Mouse (Mus musculus) neural tube, embryonic 15.5 days (tissue): ENCODE data around the gene AL731706.2. TPM values are rescaled to one million over a fixed set of nuclear protein-coding genes. Genes with fewer than 3 reads are reported as not detected.
"Not testable (repeated sequence)": the region's sequence is repeated elsewhere in the genome, so short reads cannot be mapped to it uniquely, and the experiment has no call there.

Experiments
- ATAC-seq: fragments of 200-750 bp; cut with Nextera tagmentation; 2 replicates; pipeline ENCODE4 v1.8.0; 2017; ENCODE audit warnings: mild to moderate bottlenecking, moderate TSS enrichment, moderate library complexity; ENCODE audit not compliant: low FRiP score
- H3K27ac ChIP-seq: fragments of 300-500 bp; sonication (generic); replicated peaks from 2 replicates; pipeline ENCODE4 v1.5.1; 2015; ENCODE audit warnings: mild to moderate bottlenecking, inconsistent platforms
- H3K27me3 ChIP-seq: fragments of 300-500 bp; sonication (generic); replicated peaks from 2 replicates; pipeline ENCODE4 v1.6.1; 2015; ENCODE audit warnings: inconsistent platforms
- H3K36me3 ChIP-seq: fragments of 300-500 bp; sonication (generic); 2 replicates; pipeline ENCODE4 v1.6.1; 2015; ENCODE audit warnings: inconsistent platforms
- H3K4me1 ChIP-seq: fragments of 300-500 bp; sonication (generic); 2 replicates; pipeline ENCODE4 v1.6.1; 2015; ENCODE audit warnings: inconsistent platforms
- H3K4me2 ChIP-seq: fragments of 300-500 bp; sonication (generic); 2 replicates; pipeline ENCODE4 v1.6.1; 2015; ENCODE audit warnings: inconsistent platforms, mild to moderate bottlenecking, moderate library complexity
- H3K4me3 ChIP-seq: fragments of 300-500 bp; sonication (generic); replicated peaks from 2 replicates; pipeline ENCODE4 v1.5.1; 2015; ENCODE audit warnings: mild to moderate bottlenecking, inconsistent platforms
- H3K9ac ChIP-seq: fragments of 300-500 bp; sonication (generic); replicated peaks from 2 replicates; pipeline ENCODE4 v1.6.1; 2015; ENCODE audit warnings: mild to moderate bottlenecking, inconsistent platforms
- H3K9me3 ChIP-seq: fragments of 300-500 bp; sonication (generic); replicated peaks from 2 replicates; pipeline ENCODE4 v1.6.1; 2016; ENCODE audit warnings: inconsistent platforms
- WGBS: fragments of 180-500 bp; shearing (Covaris S2); methylation state at CpG from one replicate; pipeline ENCODE4 v1.1.7; 2015; ENCODE audit warnings: mixed read lengths; 5-methylcytosine and 5-hydroxymethylcytosine counted together
- polyA plus RNA-seq: library from polyadenylated mRNA; unstranded; fragments of >200 nt; fragmentation: Nextera tagmentation; extraction: Ambion mirVana; gene quantifications from 2 replicates; pipeline ENCODE4 v1.2.1, GENCODE M21; 2015

AL731706.2 gene
- polyA plus RNA-seq, 1 experiment from 2014 or later, result 42.8 TPM

GRCm38 (mm10) chr2:136891068-136891950 is 5.8 kb upstream of the AL731706.2 start, which contains the start of the genes Slx4ip, AL731706.1 and Mkks:
Slx4ip (plus strand) TSS chr2:136891218.
AL731706.1 (minus strand) TSS chr2:136891389.
Mkks (minus strand) TSS chr2:136891389.
- peak within 1 kb of the TSS; percentile 98 for H3K27ac ChIP-seq
- H3K4me1 ChIP-seq, result peaks cover 33% of the 10 kb centered on the region
- WGBS, result under 1% methylated on average over 49 of the region's 49 CpGs
- no peaks in the 10 kb centered on the region for H3K9me3 ChIP-seq
- H3K27me3 ChIP-seq, result no peaks in the 10 kb centered on the region
- H3K4me3 ChIP-seq, result peak within 1 kb of the TSS; percentile 81
- peak within 1 kb of the TSS; percentile 60 for H3K4me2 ChIP-seq
- H3K36me3 ChIP-seq, result no peaks in the 10 kb centered on the region
- H3K9ac ChIP-seq, result peak within 1 kb of the TSS; percentile 86
- peak; percentile 96 for ATAC-seq

GRCm38 (mm10) chr2:136890716-136891067 is 5.2 kb upstream of the AL731706.2 start:
- H3K9ac ChIP-seq, result peak overlapping the region; percentile 86
- 5% methylated on average over 15 of the region's 15 CpGs for WGBS

DNA sequence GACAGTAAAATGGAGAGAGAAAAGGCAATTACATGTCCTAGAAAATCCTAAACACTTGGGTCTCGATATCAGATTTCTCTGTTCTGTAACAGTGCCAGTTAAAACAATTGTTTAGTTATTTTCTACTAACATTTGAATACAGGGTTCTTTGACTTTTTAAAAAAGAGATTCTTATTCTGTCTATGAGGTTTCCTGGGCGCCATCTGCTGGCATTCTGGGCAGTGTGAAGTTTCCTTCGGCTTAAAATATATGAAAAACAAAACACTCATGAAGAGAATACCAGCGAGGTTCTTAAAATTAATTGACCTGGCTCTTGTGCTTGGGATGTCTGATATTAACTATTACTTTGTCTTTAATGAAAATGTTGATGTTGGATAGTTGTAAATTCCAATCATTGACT is 1.4 kb upstream of the AL731706.2 start:
- H3K4me2 ChIP-seq, result no peak overlapping the region
- no peak overlapping the region for H3K4me3 ChIP-seq
- peaks cover 16% of the 10 kb centered on the region for H3K36me3 ChIP-seq
- no peaks in the 10 kb centered on the region for H3K27me3 ChIP-seq
- 62% methylated on average over 4 of the region's 4 CpGs for WGBS
- H3K4me1 ChIP-seq, result peaks cover 20% of the 10 kb centered on the region
- no peak for ATAC-seq
- H3K9me3 ChIP-seq, result no peaks in the 10 kb centered on the region
- no peak overlapping the region for H3K9ac ChIP-seq
- H3K27ac ChIP-seq, result no peak overlapping the region

More at GRCm38 (mm10) chr2:136890716-136891067, 5.2 kb upstream of the AL731706.2 start:
- H3K27me3 ChIP-seq, H3K36me3 ChIP-seq, H3K9me3 ChIP-seq: not testable (repeated sequence)
- H3K4me2 ChIP-seq, result peak overlapping the region; percentile 60
- H3K27ac ChIP-seq, result peak overlapping the region; percentile 98
- ATAC-seq, result peak; percentile 72
- peak overlapping the region; percentile 81 for H3K4me3 ChIP-seq
- H3K4me1 ChIP-seq, result peaks cover 30% of the 10 kb centered on the region

DNA sequence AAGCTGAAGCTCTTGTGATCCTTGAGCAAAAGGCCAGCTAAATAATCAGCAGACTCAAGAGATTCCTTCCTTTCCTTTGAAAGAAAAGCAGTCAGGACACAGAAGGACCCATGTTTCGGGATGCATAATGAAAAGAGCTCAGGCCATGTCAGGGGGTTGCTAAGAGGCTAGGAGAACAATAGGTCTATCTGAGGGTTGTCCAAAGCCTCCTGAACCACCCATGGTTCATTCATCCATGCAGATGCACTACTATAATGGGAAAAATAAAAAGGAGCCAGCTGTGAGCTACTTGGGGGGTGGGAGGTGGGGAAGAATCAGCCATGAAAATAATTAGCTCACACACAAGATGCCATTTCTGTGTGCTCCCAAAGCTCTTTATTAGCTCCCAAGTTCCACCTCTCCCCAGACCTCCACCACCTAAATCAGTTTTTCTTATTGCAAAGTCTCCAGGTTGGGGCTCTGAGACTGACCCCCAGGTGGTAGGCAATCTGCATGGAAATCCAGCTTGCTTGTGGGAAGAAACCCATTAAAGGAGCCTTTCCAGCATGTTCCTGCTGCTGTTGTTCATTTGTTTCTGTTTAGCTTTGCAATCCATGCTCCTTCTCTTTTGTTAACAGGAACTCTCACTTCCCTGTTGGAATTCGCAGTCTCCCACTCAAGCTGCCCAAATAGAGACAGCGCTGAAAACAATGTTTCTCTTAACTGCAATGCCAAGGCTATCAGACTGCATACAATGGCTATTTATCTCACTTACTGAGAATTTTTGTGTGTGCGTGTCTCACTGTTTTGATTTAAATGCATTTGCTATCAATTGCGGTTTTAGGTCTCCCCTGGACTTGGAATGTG is 30.7 kb downstream of the AL731706.2 start:
- Histone ChIP-seq H3K4me3 (no peak overlapping the region), H3K4me2 (no peak overlapping the region), H3K27me3 (no peaks in the 10 kb centered on the region), H3K4me1 (peaks cover 9% of the 10 kb centered on the region), H3K9ac (no peak overlapping the region), H3K36me3 (no peaks in the 10 kb centered on the region), H3K9me3 (no peaks in the 10 kb centered on the region), H3K27ac (peak overlapping the region; percentile 29; the same call in 1 of the 2 replicates)
- WGBS, result 14% methylated on average over 5 of the region's 5 CpGs
- 0 out of 2 replicates have a peak, but pooled peaks have one; percentile 38 for ATAC-seq

DNA sequence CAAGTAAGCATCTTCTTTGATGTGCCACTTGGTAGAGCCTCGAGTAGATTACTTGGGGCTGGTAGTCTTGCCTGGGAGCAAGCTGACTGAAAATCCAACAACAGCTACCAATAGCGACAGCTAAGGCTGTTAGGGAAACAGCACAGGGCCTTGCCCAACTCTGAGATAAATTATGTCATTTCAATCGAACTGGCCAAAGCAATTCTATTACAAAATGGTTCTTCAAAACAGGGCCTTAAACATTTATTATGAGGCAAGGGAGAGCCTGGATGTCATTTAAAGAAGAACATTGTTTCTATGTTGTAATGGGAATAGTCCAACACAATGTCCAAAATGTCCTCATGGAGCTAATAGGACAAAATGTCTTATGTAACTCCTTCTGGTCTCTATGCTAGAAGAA is 35.1 kb downstream of the AL731706.2 start:
- Histone ChIP-seq H3K4me1 (peaks cover 9% of the 10 kb centered on the region), H3K9ac (no peak overlapping the region), H3K27ac (no peak overlapping the region), H3K27me3 (no peaks in the 10 kb centered on the region), H3K9me3 (no peaks in the 10 kb centered on the region), H3K36me3 (no peaks in the 10 kb centered on the region), H3K4me2 (no peak overlapping the region), H3K4me3 (no peak overlapping the region)
- no peak for ATAC-seq
- WGBS, result 70% methylated on average over 3 of the region's 3 CpGs

- no peak overlapping the region for H3K27ac ChIP-seq
- H3K9me3 ChIP-seq, result no peaks in the 10 kb centered on the region
- H3K4me2 ChIP-seq, result no peak overlapping the region
- H3K27me3 ChIP-seq, result no peaks in the 10 kb centered on the region
- H3K4me1 ChIP-seq, result no peaks in the 10 kb centered on the region
- no peak overlapping the region for H3K9ac ChIP-seq
- no peaks in the 10 kb centered on the region for H3K36me3 ChIP-seq
- no peak for ATAC-seq
- 41% methylated on average over 1 of the region's 1 CpGs for WGBS
- no peak overlapping the region for H3K4me3 ChIP-seq
Observed at GRCm38 (mm10) chr2:136837994-136838393, 47.5 kb downstream of the AL731706.2 start.

DNA sequence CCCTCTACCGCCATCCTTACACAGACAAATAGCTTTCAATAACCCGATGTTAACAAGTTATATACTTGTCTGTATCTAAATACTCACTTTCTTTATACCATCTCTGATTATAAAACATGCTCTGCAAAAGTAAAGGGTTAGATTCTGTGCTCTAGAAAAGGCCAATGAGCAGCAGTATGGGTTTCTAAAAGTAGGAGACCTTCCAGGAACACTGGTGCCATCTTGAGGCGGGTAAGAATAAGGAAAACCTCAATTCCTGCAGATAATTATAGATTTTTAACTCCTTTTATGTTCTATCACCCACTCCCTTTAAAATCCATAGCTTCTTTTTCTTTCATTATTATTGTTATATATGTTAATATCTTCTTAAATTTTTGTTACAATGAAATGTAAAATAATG is 49.6 kb downstream of the AL731706.2 start:
- H3K4me2 ChIP-seq, result no peak overlapping the region
- no peaks in the 10 kb centered on the region for H3K4me1 ChIP-seq
- no peaks in the 10 kb centered on the region for H3K9me3 ChIP-seq
- no peak overlapping the region for H3K27ac ChIP-seq
- no peaks in the 10 kb centered on the region for H3K36me3 ChIP-seq
- no peak for ATAC-seq
- H3K4me3 ChIP-seq, result no peak overlapping the region
- H3K9ac ChIP-seq, result no peak overlapping the region
- H3K27me3 ChIP-seq, result no peaks in the 10 kb centered on the region
- 65% methylated on average over 3 of the region's 3 CpGs for WGBS

Other genes starting within 250 kb of the AL731706.2 start
- 321 and 342 TPM in 2 replicates for gene Snap25, start 172.2 kb downstream of the AL731706.2 start, polyA plus RNA-seq
- 11.0 and 12.1 TPM in 2 replicates for gene Slx4ip, start 5.5 kb upstream of the AL731706.2 start, polyA plus RNA-seq
- gene AL731706.1, start 5.7 kb upstream of the AL731706.2 start, polyA plus RNA-seq, result 23.4 and 24.0 TPM in 2 replicates
- 13.8 and 15.1 TPM in 2 replicates for gene Mkks, start 5.7 kb upstream of the AL731706.2 start, polyA plus RNA-seq
- gene Jag1, start 231.0 kb upstream of the AL731706.2 start, polyA plus RNA-seq, result 7.5 and 9.3 TPM in 2 replicates